Mouse (Mus musculus): ENCODE measurements around the gene 1700037H04Rik.

Gene 1700037H04Rik

GRCm38 (mm10) chr2:131178828-131179245, 19.0 kb upstream of the 1700037H04Rik start:
- DNase-seq: no peak

- no peak for DNase-seq
These were observed 18.1 kb upstream of the 1700037H04Rik start for GRCm38 (mm10) chr2:131177932-131178331.

GRCm38 (mm10) chr2:131176491-131176890, 16.6 kb upstream of the 1700037H04Rik start:
- DNase-seq: no peak

- DNase-seq: no peak
These were observed 16.0 kb upstream of the 1700037H04Rik start for GRCm38 (mm10) chr2:131175945-131176309.

GRCm38 (mm10) chr2:131175286-131175944, 15.5 kb upstream of the 1700037H04Rik start:
- no peak for DNase-seq

- peak; percentile 53 for DNase-seq
These were observed 14.8 kb upstream of the 1700037H04Rik start for GRCm38 (mm10) chr2:131174700-131175099.

GRCm38 (mm10) chr2:131172322-131172721, 12.4 kb upstream of the 1700037H04Rik start:
- DNase-seq: no peak

- no peak for DNase-seq
These were observed 11.7 kb upstream of the 1700037H04Rik start for GRCm38 (mm10) chr2:131171401-131172104.

- no peak for DNase-seq
These were observed 11.1 kb upstream of the 1700037H04Rik start for GRCm38 (mm10) chr2:131170936-131171335.

- no peak for DNase-seq
These were observed 9.0 kb upstream of the 1700037H04Rik start for GRCm38 (mm10) chr2:131168914-131169313.

GRCm38 (mm10) chr2:131167984-131168383, 8.1 kb upstream of the 1700037H04Rik start:
- no peak for DNase-seq

- DNase-seq: no peak
These were observed 6.3 kb upstream of the 1700037H04Rik start for GRCm38 (mm10) chr2:131166172-131166571.

GRCm38 (mm10) chr2:131163924-131164323, 4.0 kb upstream of the 1700037H04Rik start:
- no peak for DNase-seq

GRCm38 (mm10) chr2:131160671-131161111, 810 bp upstream of the 1700037H04Rik start:
- DNase-seq: no peak

GRCm38 (mm10) chr2:131159491-131159910, 380 bp downstream of the 1700037H04Rik start:
- DNase-seq: no peak

GRCm38 (mm10) chr2:131156987-131157386, 2.9 kb downstream of the 1700037H04Rik start:
- no peak for DNase-seq

- no peak for DNase-seq
These were observed 5.8 kb downstream of the 1700037H04Rik start for GRCm38 (mm10) chr2:131154036-131154435.

- no peak for DNase-seq
These were observed 7.6 kb downstream of the 1700037H04Rik start for GRCm38 (mm10) chr2:131152166-131152730.

- no peak for DNase-seq
These were observed 10.7 kb downstream of the 1700037H04Rik start for GRCm38 (mm10) chr2:131149254-131149578.

- DNase-seq: no peak
These were observed 11.3 kb downstream of the 1700037H04Rik start for GRCm38 (mm10) chr2:131148353-131149253.

GRCm38 (mm10) chr2:131147043-131147365, 12.9 kb downstream of the 1700037H04Rik start:
- DNase-seq: no peak

- no peak for DNase-seq
These were observed 13.5 kb downstream of the 1700037H04Rik start for GRCm38 (mm10) chr2:131146193-131147042.

Data from cerebellum, adult 11 months (tissue).